Mouse (Mus musculus) spleen, adult 10 weeks (tissue): ENCODE results near the gene Zfp651. TPM values are rescaled to one million over a fixed set of nuclear protein-coding genes. Genes with fewer than 3 reads are reported as not detected.

Experiments used
- polyA plus RNA-seq: library from polyadenylated mRNA; stranded (reverse); fragments of 350-450 nt; fragmentation: Illumina TruSeq; extraction: RNeasy Lipid Tissue Mini Kit (QIAGEN cat#74804); gene quantifications from one replicate; pipeline ENCODE4 v1.2.3, GENCODE M21; 2015; ENCODE audit warnings: low replicate concordance; ENCODE audit not compliant: insufficient read depth

The Zfp651 gene
- 0.81 TPM for polyA plus RNA-seq

GRCm38 (mm10) chr9:121759091-121760081 lies at the start of gene Zfp651:
Zfp651 (plus strand) TSS chr9:121759330.

GRCm38 (mm10) chr9:121709898-121710583 lies 49.1 kb upstream of the Zfp651 start, which contains the start of gene Ss18l2:
Ss18l2 (plus strand) TSS chr9:121710329.

GRCm38 (mm10) chr9:121718792-121719318 lies 40.3 kb upstream of the Zfp651 start, which contains the start of gene Nktr:
Nktr (plus strand) TSS chr9:121719169.

GRCm38 (mm10) chr9:121777484-121778065 lies 18.4 kb downstream of the Zfp651 start, which contains the start of gene Klhl40:
Klhl40 (plus strand) TSS chr9:121777607.

GRCm38 (mm10) chr9:121791757-121792521 lies 32.8 kb downstream of the Zfp651 start, which contains the start of gene Hhatl:
Hhatl (minus strand) TSS chr9:121792507.

Other genes with a start within 250 kb of the Zfp651 start
- gene Lyzl4, start 117.2 kb upstream of the Zfp651 start, polyA plus RNA-seq, result not detected
- gene Vipr1, start 116.6 kb upstream of the Zfp651 start, polyA plus RNA-seq, result 10.0 TPM
- 7.6 TPM for gene Sec22c, start 53.8 kb upstream of the Zfp651 start, polyA plus RNA-seq
- 26.5 TPM for gene Ss18l2, start 49.0 kb upstream of the Zfp651 start, polyA plus RNA-seq
- gene Nktr, start 40.2 kb upstream of the Zfp651 start, polyA plus RNA-seq, result 206 TPM
- gene Klhl40, start 18.3 kb downstream of the Zfp651 start, polyA plus RNA-seq, result not detected
- gene Hhatl, start 33.2 kb downstream of the Zfp651 start, polyA plus RNA-seq, result not detected
- gene Ccdc13, start 80.1 kb downstream of the Zfp651 start, polyA plus RNA-seq, result not detected
- gene Higd1a, start 99.0 kb downstream of the Zfp651 start, polyA plus RNA-seq, result 51.9 TPM
- gene Ackr2, start 139.0 kb downstream of the Zfp651 start, polyA plus RNA-seq, result 22.0 TPM
- not detected for gene Cyp8b1, start 157.0 kb downstream of the Zfp651 start, polyA plus RNA-seq
- gene Fam198a, start 191.7 kb downstream of the Zfp651 start, polyA plus RNA-seq, result 0.22 TPM
- gene Pomgnt2, start 237.8 kb downstream of the Zfp651 start, polyA plus RNA-seq, result 0.32 TPM